Mouse (Mus musculus): ENCODE data around the gene Gm3317. TPM values are rescaled to one million over a fixed set of nuclear protein-coding genes. Genes with fewer than 3 reads are reported as not detected.

Gene Gm3317
- polyA plus RNA-seq (2012; rRNA removed): not detected in 2 replicates

GRCm38 (mm10) chr14:5164235-5164634, at the start of gene Gm3317:
Gene Gm3317 (plus strand): TSS chr14:5164535.

GRCm38 (mm10) chr14:5131219-5131618, 33.1 kb upstream of the Gm3317 start, which contains the start of gene Gm8279:
Gene Gm8279 (plus strand): TSS chr14:5131519.

GRCm38 (mm10) chr14:5185493-5185892, 21.2 kb downstream of the Gm3317 start, which contains the start of gene Gm8271:
Gene Gm8271 (plus strand): TSS chr14:5185793.

Other genes starting within 250 kb of the Gm3317 start
- 0.04 TPM in 1 of 2 replicates, not detected in the other for gene Gm8297, start 180.6 kb upstream of the Gm3317 start, polyA plus RNA-seq (2012; rRNA removed)
- 0.21 and 1.4 TPM in 2 replicates for gene Gm3298, start 148.6 kb upstream of the Gm3317 start, polyA plus RNA-seq (2012; rRNA removed)
- not detected in 2 replicates for gene 4930555G01Rik, start 113.9 kb upstream of the Gm3317 start, polyA plus RNA-seq (2012; rRNA removed)
- gene Gm8281, start 93.5 kb upstream of the Gm3317 start, polyA plus RNA-seq (2012; rRNA removed): 25.9 and 27.5 TPM in 2 replicates
- gene Gm8279, start 33.0 kb upstream of the Gm3317 start, polyA plus RNA-seq (2012; rRNA removed): not detected in 2 replicates
- not detected in 2 replicates for gene Gm8271, start 21.3 kb downstream of the Gm3317 start, polyA plus RNA-seq (2012; rRNA removed)
- not detected in 2 replicates for gene Gm3526, start 96.0 kb downstream of the Gm3317 start, polyA plus RNA-seq (2012; rRNA removed)
- not detected in 2 replicates for gene Gm3542, start 170.4 kb downstream of the Gm3317 start, polyA plus RNA-seq (2012; rRNA removed)
- gene Gm3500, start 224.5 kb downstream of the Gm3317 start, polyA plus RNA-seq (2012; rRNA removed): 3.0 and 4.6 TPM in 2 replicates

All from central nervous system, embryonic 18 days (tissue).